Mouse (Mus musculus) hindbrain, embryonic 16.5 days (tissue): ENCODE measurements at regions not wholly inside any gene's neighbourhood (a gene's known extent, or its start where the extent isn't known, plus 50 kb on each side); places are given as distances from the start of the nearest gene placed in this dataset.

Experiments
- ATAC-seq: fragments of 200-750 bp; cut with Nextera tagmentation; 2 replicates; pipeline ENCODE4 v1.8.0; 2017; ENCODE audit warnings: moderate TSS enrichment, moderate library complexity
- H3K27ac ChIP-seq: fragments of 300-500 bp; sonication (generic); 2 replicates; pipeline ENCODE4 v1.5.1; 2014; ENCODE audit warnings: low read depth, mild to moderate bottlenecking, control low read depth, low read length, moderate library complexity
- H3K27me3 ChIP-seq: fragments of 300-500 bp; sonication (generic); replicated peaks from 2 replicates; pipeline ENCODE4 v1.6.1; 2014; ENCODE audit warnings: low read length; ENCODE audit not compliant: control insufficient read depth, insufficient read depth
- H3K36me3 ChIP-seq: fragments of 300-500 bp; sonication (generic); 2 replicates; pipeline ENCODE4 v1.6.1; 2014; ENCODE audit warnings: mild to moderate bottlenecking, low read length, moderate library complexity, mixed read lengths; ENCODE audit not compliant: control insufficient read depth, insufficient read depth
- H3K4me1 ChIP-seq: fragments of 300-500 bp; sonication (generic); 2 replicates; pipeline ENCODE4 v1.6.1; 2014; ENCODE audit warnings: low read depth, low read length; ENCODE audit not compliant: control insufficient read depth, insufficient read depth
- H3K4me2 ChIP-seq: fragments of 300-500 bp; sonication (generic); 2 replicates; pipeline ENCODE4 v1.6.1; 2014; ENCODE audit warnings: mild to moderate bottlenecking, low read length, control low read depth, moderate library complexity
- H3K4me3 ChIP-seq: fragments of 300-500 bp; sonication (generic); 2 replicates; pipeline ENCODE4 v1.5.1; 2014; ENCODE audit warnings: mild to moderate bottlenecking, low read length, control low read depth, moderate library complexity
- H3K9ac ChIP-seq: fragments of 300-500 bp; sonication (generic); 2 replicates; pipeline ENCODE4 v1.6.1; 2014; ENCODE audit warnings: low read depth, mild to moderate bottlenecking, control low read depth, low read length, moderate library complexity
- H3K9me3 ChIP-seq: fragments of 300-500 bp; sonication (generic); 2 replicates; pipeline ENCODE4 v1.6.1; 2014; ENCODE audit warnings: mild to moderate bottlenecking, low read length, moderate library complexity; ENCODE audit not compliant: control insufficient read depth
- WGBS: fragments of 180-500 bp; shearing (Covaris S2); extraction: QIAGEN DNeasy Blood & Tissue Kit; methylation state at CpG from one replicate; pipeline ENCODE4 v1.1.7; 2014; 5-methylcytosine and 5-hydroxymethylcytosine counted together

GRCm38 (mm10) chr1:76575487-76575886, 939.4 kb downstream of the Epha4 start:
- Histone ChIP-seq H3K4me3 (no peak overlapping the region), H3K27ac (no peak overlapping the region), H3K36me3 (no peaks in the 10 kb centered on the region), H3K4me2 (no peak overlapping the region), H3K27me3 (no peaks in the 10 kb centered on the region), H3K4me1 (no peaks in the 10 kb centered on the region; the same call in 1 of the 2 replicates), H3K9ac (no peak overlapping the region), H3K9me3 (no peaks in the 10 kb centered on the region)
- WGBS = 44% methylated on average over 5 of the region's 5 CpGs
- ATAC-seq = peak; percentile 79

- no peaks in the 10 kb centered on the region for H3K9me3 ChIP-seq
- no peak overlapping the region for H3K27ac ChIP-seq
- WGBS = 93% methylated on average over 2 of the region's 2 CpGs
- no peak for ATAC-seq
- H3K4me2 ChIP-seq = no peak overlapping the region
- H3K36me3 ChIP-seq = no peaks in the 10 kb centered on the region
- no peaks in the 10 kb centered on the region for H3K4me1 ChIP-seq
- no peaks in the 10 kb centered on the region for H3K27me3 ChIP-seq
- H3K4me3 ChIP-seq = no peak overlapping the region
- H3K9ac ChIP-seq = no peak overlapping the region
Measured at GRCm38 (mm10) chr1:76585921-76586320, 929.0 kb downstream of the Epha4 start.

- Histone ChIP-seq H3K27ac (no peak overlapping the region), H3K9me3 (no peaks in the 10 kb centered on the region), H3K4me3 (no peak overlapping the region), H3K4me2 (no peak overlapping the region), H3K27me3 (no peaks in the 10 kb centered on the region), H3K9ac (no peak overlapping the region), H3K36me3 (no peaks in the 10 kb centered on the region), H3K4me1 (no peaks in the 10 kb centered on the region)
- no peak for ATAC-seq
- 74% methylated on average over 3 of the region's 3 CpGs for WGBS
Measured at GRCm38 (mm10) chr1:76625831-76626230, 889.1 kb downstream of the Epha4 start.

GRCm38 (mm10) chr1:76629861-76630260, 885.0 kb downstream of the Epha4 start:
- Histone ChIP-seq H3K9ac (no peak overlapping the region), H3K4me1 (no peaks in the 10 kb centered on the region), H3K9me3 (no peaks in the 10 kb centered on the region), H3K4me2 (no peak overlapping the region), H3K27ac (no peak overlapping the region), H3K36me3 (no peaks in the 10 kb centered on the region), H3K27me3 (no peaks in the 10 kb centered on the region), H3K4me3 (no peak overlapping the region)
- no peak for ATAC-seq

GRCm38 (mm10) chr1:76634071-76634470, 880.8 kb downstream of the Epha4 start:
- H3K27me3 ChIP-seq = no peaks in the 10 kb centered on the region
- H3K4me1 ChIP-seq = no peaks in the 10 kb centered on the region
- no peak overlapping the region for H3K9ac ChIP-seq
- H3K9me3 ChIP-seq = no peaks in the 10 kb centered on the region
- no peak overlapping the region for H3K27ac ChIP-seq
- H3K4me2 ChIP-seq = no peak overlapping the region
- no peak overlapping the region for H3K4me3 ChIP-seq
- no peak for ATAC-seq
- H3K36me3 ChIP-seq = no peaks in the 10 kb centered on the region
- 85% methylated on average over 1 of the region's 1 CpGs for WGBS

- Histone ChIP-seq H3K4me2 (peak overlapping the region; percentile 41), H3K27ac (no peak overlapping the region), H3K4me3 (peak overlapping the region; percentile 8; the same call in 1 of the 2 replicates), H3K9ac (no peak overlapping the region; the same call in 1 of the 2 replicates), H3K9me3 (no peaks in the 10 kb centered on the region), H3K27me3 (no peaks in the 10 kb centered on the region), H3K4me1 (no peaks in the 10 kb centered on the region), H3K36me3 (no peaks in the 10 kb centered on the region)
- ATAC-seq = no peak
- 32% methylated on average over 19 of the region's 19 CpGs for WGBS
Measured at GRCm38 (mm10) chr1:76637268-76638009, 877.4 kb downstream of the Epha4 start.

GRCm38 (mm10) chr1:76638010-76638400, 876.9 kb downstream of the Epha4 start:
- Histone ChIP-seq H3K4me1 (no peaks in the 10 kb centered on the region), H3K4me3 (no peak overlapping the region), H3K36me3 (no peaks in the 10 kb centered on the region), H3K9me3 (no peaks in the 10 kb centered on the region), H3K27ac (no peak overlapping the region), H3K9ac (no peak overlapping the region), H3K27me3 (no peaks in the 10 kb centered on the region), H3K4me2 (no peak overlapping the region)
- 69% methylated on average over 5 of the region's 5 CpGs for WGBS
- ATAC-seq = no peak

- 63% methylated on average over 3 of the region's 3 CpGs for whole genome bisulfite sequencing
- no peaks in the 10 kb centered on the region for H3K4me1 ChIP-seq
- no peaks in the 10 kb centered on the region for H3K9me3 ChIP-seq
- no peaks in the 10 kb centered on the region for H3K36me3 ChIP-seq
- no peaks in the 10 kb centered on the region for H3K27me3 ChIP-seq
- H3K9ac ChIP-seq = no peak overlapping the region
- no peak overlapping the region for H3K4me3 ChIP-seq
- ATAC-seq = no peak
- no peak overlapping the region for H3K4me2 ChIP-seq
- no peak overlapping the region for H3K27ac ChIP-seq
Measured at GRCm38 (mm10) chr1:76641181-76641711, 873.6 kb downstream of the Epha4 start.

GRCm38 (mm10) chr1:76642703-76643102, 872.2 kb downstream of the Epha4 start:
- Histone ChIP-seq H3K9ac (no peak overlapping the region), H3K27ac (no peak overlapping the region), H3K9me3 (no peaks in the 10 kb centered on the region), H3K4me1 (no peaks in the 10 kb centered on the region), H3K4me2 (no peak overlapping the region), H3K4me3 (no peak overlapping the region), H3K27me3 (no peaks in the 10 kb centered on the region), H3K36me3 (no peaks in the 10 kb centered on the region)
- WGBS = 72% methylated on average over 6 of the region's 6 CpGs
- ATAC-seq = no peak
